Mouse (Mus musculus) forebrain, embryonic 15.5 days (tissue): Measurements from ENCODE around the gene Borcs8. TPM values are rescaled to one million over a fixed set of nuclear protein-coding genes. Genes with fewer than 3 reads are reported as not detected.

ENCODE experiments used
- ATAC-seq: fragments of 200-750 bp; cut with Nextera tagmentation; replicated peaks from 2 replicates; pipeline ENCODE4 v1.8.0; 2017; ENCODE audit warnings: mild to moderate bottlenecking, moderate TSS enrichment, moderate library complexity
- H3K27ac ChIP-seq: fragments of 300-500 bp; sonication (generic); replicated peaks from 2 replicates; pipeline ENCODE4 v1.5.1; 2015; ENCODE audit warnings: mild to moderate bottlenecking, inconsistent platforms
- H3K27me3 ChIP-seq: fragments of 300-500 bp; sonication (generic); 2 replicates; pipeline ENCODE4 v1.6.1; 2015; ENCODE audit warnings: inconsistent platforms
- H3K36me3 ChIP-seq: fragments of 300-500 bp; sonication (generic); 2 replicates; pipeline ENCODE4 v1.6.1; 2015; ENCODE audit warnings: mild to moderate bottlenecking, inconsistent platforms
- H3K4me1 ChIP-seq: fragments of 300-500 bp; sonication (generic); 2 replicates; pipeline ENCODE4 v1.6.1; 2015; ENCODE audit warnings: inconsistent platforms
- H3K4me2 ChIP-seq: fragments of 300-500 bp; sonication (generic); replicated peaks from 2 replicates; pipeline ENCODE4 v1.6.1; 2015; ENCODE audit warnings: mild to moderate bottlenecking, inconsistent platforms
- H3K4me3 ChIP-seq: fragments of 300-500 bp; sonication (generic); 2 replicates; pipeline ENCODE4 v1.5.1; 2015; ENCODE audit warnings: mild to moderate bottlenecking, inconsistent platforms
- H3K9ac ChIP-seq: fragments of 300-500 bp; sonication (generic); replicated peaks from 2 replicates; pipeline ENCODE4 v1.6.1; 2015; ENCODE audit warnings: mild to moderate bottlenecking, inconsistent platforms
- H3K9me3 ChIP-seq: fragments of 300-500 bp; sonication (generic); 2 replicates; pipeline ENCODE4 v1.6.1; 2016; ENCODE audit warnings: inconsistent platforms
- WGBS: fragments of 180-500 bp; shearing (Covaris S2); methylation state at CpG from one replicate; pipeline ENCODE4 v1.1.7; 2015; ENCODE audit warnings: mixed read lengths; 5-methylcytosine and 5-hydroxymethylcytosine counted together
- polyA plus RNA-seq: library from polyadenylated mRNA; unstranded; fragments of >200 nt; fragmentation: Nextera tagmentation; extraction: Ambion mirVana; gene quantifications from 2 replicates; pipeline ENCODE4 v1.2.1, GENCODE M21; 2015

Borcs8 gene
- polyA plus RNA-seq, 1 experiment from 2014 or later = 48.4 TPM

DNA sequence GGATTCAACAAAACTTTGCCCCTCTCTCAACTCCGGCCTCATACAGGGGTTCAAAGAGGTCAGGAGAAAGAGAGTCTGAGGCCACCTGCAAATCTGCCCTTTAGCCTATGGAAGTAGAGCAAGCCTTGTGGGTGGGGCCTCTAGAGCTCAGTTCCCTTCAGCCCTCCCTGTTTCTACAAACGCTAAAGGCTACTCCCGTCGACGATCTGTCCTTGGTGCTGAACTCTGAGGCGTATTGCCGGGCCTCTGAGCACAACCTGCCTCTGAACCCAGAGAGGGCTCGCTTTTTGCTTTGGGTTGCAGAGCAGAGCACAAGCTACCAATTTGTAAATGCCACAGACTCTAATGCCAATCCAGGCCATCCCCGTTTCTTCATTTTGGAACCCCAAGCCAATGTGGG, 21.7 kb upstream of the Borcs8 start:
- Histone ChIP-seq H3K9ac (peak overlapping the region; percentile 90; the same call in 1 of the 2 replicates), H3K27me3 (peaks cover 3% of the 10 kb centered on the region; the same call in 1 of the 2 replicates), H3K4me1 (peaks cover 41% of the 10 kb centered on the region), H3K27ac (no peak overlapping the region), H3K4me3 (peak overlapping the region; percentile 70), H3K9me3 (no peaks in the 10 kb centered on the region), H3K36me3 (peaks cover 40% of the 10 kb centered on the region), H3K4me2 (peak overlapping the region; percentile 70)
- no peak for ATAC-seq
- WGBS = 12% methylated on average over 9 of the region's 9 CpGs

- Histone ChIP-seq H3K27me3 (peaks cover 3% of the 10 kb centered on the region; the same call in 1 of the 2 replicates), H3K4me3 (peak overlapping the region; percentile 70), H3K36me3 (peaks cover 26% of the 10 kb centered on the region), H3K4me1 (peaks cover 33% of the 10 kb centered on the region), H3K9me3 (no peaks in the 10 kb centered on the region), H3K27ac (peak overlapping the region; percentile 99), H3K4me2 (peak overlapping the region; percentile 70), H3K9ac (peak overlapping the region; percentile 90)
- ATAC-seq = peak; percentile 92
- WGBS = 3% methylated on average over 17 of the region's 17 CpGs
Measured at GRCm38 (mm10) chr8:70118726-70119700, 20.3 kb upstream of the Borcs8 start.

GRCm38 (mm10) chr8:70120667-70121066, 18.6 kb upstream of the Borcs8 start, which contains the start of gene Ncan:
Ncan (minus strand) TSS chr8:70120873.
- H3K4me3 ChIP-seq = peak within 1 kb of the TSS; percentile 70
- WGBS = 1% methylated on average over 19 of the region's 19 CpGs
- H3K4me2 ChIP-seq = peak within 1 kb of the TSS; percentile 70
- H3K27me3 ChIP-seq = peaks cover 3% of the 10 kb centered on the region; the same call in 1 of the 2 replicates
- peak within 1 kb of the TSS; percentile 99 for H3K27ac ChIP-seq
- H3K9me3 ChIP-seq = no peaks in the 10 kb centered on the region
- peak; percentile 68 for ATAC-seq
- H3K9ac ChIP-seq = peak within 1 kb of the TSS; percentile 90
- H3K36me3 ChIP-seq = peaks cover 10% of the 10 kb centered on the region
- peaks cover 27% of the 10 kb centered on the region for H3K4me1 ChIP-seq

DNA sequence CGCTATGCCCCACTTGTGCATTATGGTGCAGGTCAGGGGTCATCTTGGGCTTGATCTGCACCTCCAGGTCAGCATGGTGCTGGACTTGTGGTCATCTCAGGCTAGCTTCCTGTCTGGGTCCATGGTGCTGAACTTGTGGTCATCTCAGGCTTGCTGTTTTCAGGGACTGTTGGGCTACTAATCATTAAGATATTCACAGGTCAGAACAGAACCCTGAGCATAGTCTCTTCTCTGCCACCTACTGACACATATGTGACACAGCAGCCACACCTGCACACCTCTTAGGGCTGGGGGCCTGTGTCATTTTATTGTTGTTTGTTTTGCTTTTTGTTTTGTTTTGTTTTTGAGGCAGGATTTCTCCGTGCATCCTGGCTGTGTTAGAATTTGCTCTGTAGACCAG, 16.4 kb upstream of the Borcs8 start:
- H3K4me2 ChIP-seq = no peak overlapping the region
- WGBS = 62% methylated on average over 2 of the region's 2 CpGs
- H3K27ac ChIP-seq = no peak overlapping the region
- no peak for ATAC-seq
- H3K9ac ChIP-seq = no peak overlapping the region
- H3K4me3 ChIP-seq = no peak overlapping the region
- no peaks in the 10 kb centered on the region for H3K9me3 ChIP-seq
- peaks cover 11% of the 10 kb centered on the region for H3K4me1 ChIP-seq
- peaks cover 3% of the 10 kb centered on the region; the same call in 1 of the 2 replicates for H3K27me3 ChIP-seq
- H3K36me3 ChIP-seq = no peaks in the 10 kb centered on the region

GRCm38 (mm10) chr8:70124992-70125391, 14.3 kb upstream of the Borcs8 start:
- 66% methylated on average over 8 of the region's 8 CpGs for WGBS
- no peak overlapping the region for H3K27ac ChIP-seq

DNA sequence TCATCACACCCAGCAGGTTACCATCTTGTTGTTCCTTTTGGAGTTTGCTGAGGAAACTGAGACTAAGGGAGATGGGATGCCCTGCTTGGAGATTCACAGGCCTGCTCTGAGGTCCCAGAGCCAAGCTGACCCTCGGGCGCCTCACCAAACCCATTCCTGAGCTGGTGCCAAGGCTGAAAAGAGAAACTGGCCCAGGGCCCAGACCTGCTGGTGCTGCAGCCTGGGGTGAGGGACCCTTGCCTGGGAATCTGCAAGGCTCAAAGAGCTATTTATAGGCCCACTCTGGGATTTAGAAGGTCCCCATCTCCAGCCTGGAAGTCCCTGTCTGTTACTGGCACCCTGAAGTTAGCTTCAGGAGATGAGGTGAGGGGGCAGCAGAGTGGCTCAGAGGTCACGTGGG, 10.9 kb upstream of the Borcs8 start:
- Histone ChIP-seq H3K4me3 (no peak overlapping the region), H3K9me3 (no peaks in the 10 kb centered on the region), H3K4me2 (no peak overlapping the region), H3K27me3 (peaks cover 3% of the 10 kb centered on the region; the same call in 1 of the 2 replicates), H3K27ac (peak overlapping the region; percentile 74), H3K36me3 (peaks cover 9% of the 10 kb centered on the region; the same call in 1 of the 2 replicates), H3K9ac (no peak overlapping the region; the same call in 1 of the 2 replicates), H3K4me1 (peaks cover 34% of the 10 kb centered on the region)
- WGBS = 40% methylated on average over 3 of the region's 3 CpGs
- ATAC-seq = no peak; the same call in 1 of the 2 replicates

More at GRCm38 (mm10) chr8:70124992-70125391, 14.3 kb upstream of the Borcs8 start:
- Histone ChIP-seq H3K36me3 (no peaks in the 10 kb centered on the region), H3K4me3 (no peak overlapping the region), H3K9ac (no peak overlapping the region), H3K9me3 (no peaks in the 10 kb centered on the region), H3K4me1 (peaks cover 19% of the 10 kb centered on the region), H3K27me3 (peaks cover 3% of the 10 kb centered on the region; the same call in 1 of the 2 replicates), H3K4me2 (no peak overlapping the region)
- no peak for ATAC-seq

GRCm38 (mm10) chr8:70129309-70129952, 9.9 kb upstream of the Borcs8 start:
- Histone ChIP-seq H3K9ac (no peak overlapping the region), H3K4me1 (peaks cover 34% of the 10 kb centered on the region), H3K9me3 (no peaks in the 10 kb centered on the region), H3K27ac (peak overlapping the region; percentile 74), H3K4me2 (no peak overlapping the region), H3K4me3 (no peak overlapping the region), H3K36me3 (peaks cover 13% of the 10 kb centered on the region; the same call in 1 of the 2 replicates), H3K27me3 (peaks cover 3% of the 10 kb centered on the region; the same call in 1 of the 2 replicates)
- 48% methylated on average over 9 of the region's 9 CpGs for WGBS
- ATAC-seq = peak; percentile 59

DNA sequence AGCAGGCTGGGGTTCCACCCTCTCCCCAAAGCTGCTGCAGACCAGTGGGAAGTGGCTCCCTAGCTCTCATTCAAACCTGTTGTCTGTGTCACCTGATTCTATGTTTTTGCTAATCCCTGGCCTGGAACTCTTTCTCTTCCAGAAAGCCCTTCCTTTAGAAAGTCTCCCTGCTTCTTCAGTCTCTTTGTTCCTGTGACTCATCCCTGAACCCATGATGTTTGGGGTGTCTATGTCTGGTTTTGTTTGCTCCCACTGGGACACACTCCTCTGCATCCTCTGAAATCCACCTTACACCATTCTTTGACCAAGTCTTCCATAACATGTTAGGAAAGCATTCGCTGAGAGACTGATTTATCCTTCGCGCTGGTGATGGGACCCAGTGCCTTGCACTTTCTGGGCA, 9.2 kb upstream of the Borcs8 start:
- ATAC-seq = no peak
- WGBS = 85% methylated on average over 3 of the region's 3 CpGs

DNA sequence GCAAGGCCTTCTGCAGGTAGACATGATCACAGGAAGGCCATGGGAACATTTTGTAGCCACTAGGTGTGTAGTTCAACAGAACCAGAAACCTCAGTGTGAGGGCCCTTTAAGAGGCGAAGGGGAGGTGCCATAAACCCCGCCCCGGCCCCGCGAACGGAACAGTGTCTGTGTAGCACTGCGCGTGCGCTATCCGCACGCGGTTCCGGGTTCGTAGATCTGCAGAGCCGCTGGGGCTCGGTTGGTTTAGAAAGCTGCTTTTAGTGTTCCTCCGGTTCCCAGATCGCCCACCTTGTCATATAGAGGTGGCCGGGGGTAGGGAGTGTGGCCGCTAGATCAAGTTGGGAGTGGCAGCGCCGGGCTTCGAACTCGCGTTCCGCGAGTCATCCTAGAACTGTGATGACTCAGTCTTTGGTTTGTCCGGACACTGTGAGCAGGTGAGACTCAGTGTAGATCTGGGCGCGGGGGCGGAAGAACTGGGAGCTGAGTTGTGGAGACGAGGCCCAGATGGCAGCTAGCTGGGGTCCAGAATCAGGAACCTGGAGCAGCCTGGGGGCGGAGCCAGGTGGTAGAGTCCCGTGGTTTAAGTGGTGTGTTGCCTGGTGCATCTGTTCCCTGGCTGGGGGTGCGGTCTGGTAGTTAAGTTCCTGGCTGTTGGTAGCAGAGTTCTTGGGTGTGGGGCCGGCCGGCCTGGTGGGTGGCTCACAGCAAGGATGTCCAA, 8.0 kb upstream of the Borcs8 start, which contains the start of gene Nr2c2ap:
TSS of gene Nr2c2ap (plus strand) at position 168 of the 718 bp plus-strand sequence.
- H3K4me2 ChIP-seq = peak within 1 kb of the TSS; percentile 65
- peak within 1 kb of the TSS; percentile 62 for H3K9ac ChIP-seq
- peak within 1 kb of the TSS; percentile 74 for H3K27ac ChIP-seq
- WGBS = 1% methylated on average over 37 of the region's 37 CpGs
- ATAC-seq = peak; percentile 88
- H3K4me1 ChIP-seq = peaks cover 34% of the 10 kb centered on the region
- no peaks in the 10 kb centered on the region for H3K9me3 ChIP-seq
- no peaks in the 10 kb centered on the region for H3K27me3 ChIP-seq
- H3K36me3 ChIP-seq = peaks cover 20% of the 10 kb centered on the region
- H3K4me3 ChIP-seq = peak within 1 kb of the TSS; percentile 74

More for the DNA sequence above, 9.2 kb upstream of the Borcs8 start:
- no peak overlapping the region for H3K9ac ChIP-seq
- peaks cover 34% of the 10 kb centered on the region for H3K4me1 ChIP-seq
- no peak overlapping the region for H3K4me2 ChIP-seq
- H3K9me3 ChIP-seq = no peaks in the 10 kb centered on the region
- H3K36me3 ChIP-seq = peaks cover 19% of the 10 kb centered on the region
- peak overlapping the region; percentile 74 for H3K27ac ChIP-seq
- H3K4me3 ChIP-seq = no peak overlapping the region
- H3K27me3 ChIP-seq = peaks cover under 1% of the 10 kb centered on the region; the same call in 1 of the 2 replicates

DNA sequence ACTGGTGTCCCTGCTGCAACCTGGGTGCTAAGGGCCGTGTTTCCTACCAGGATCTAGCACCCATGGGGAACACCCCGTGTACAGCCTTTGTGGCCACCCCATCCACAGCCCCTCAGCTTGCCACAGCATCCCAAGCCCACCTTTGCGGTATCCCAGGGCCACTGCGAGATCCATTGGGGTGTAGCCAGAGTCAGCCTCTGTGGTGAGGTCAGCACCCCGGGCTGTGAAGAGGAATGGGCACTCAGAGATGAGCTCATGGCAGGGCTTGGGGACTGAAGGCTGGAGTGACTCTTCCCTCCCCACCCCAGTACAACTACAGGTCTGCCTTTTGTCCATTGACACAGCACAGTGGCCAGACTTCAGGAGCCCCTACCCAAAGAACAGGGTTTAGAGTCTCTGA, 5.2 kb upstream of the Borcs8 start:
- H3K4me2 ChIP-seq = no peak overlapping the region
- no peak for ATAC-seq
- 88% methylated on average over 5 of the region's 5 CpGs for WGBS
- peaks cover 39% of the 10 kb centered on the region for H3K4me1 ChIP-seq
- no peak overlapping the region for H3K4me3 ChIP-seq
- no peaks in the 10 kb centered on the region for H3K27me3 ChIP-seq
- H3K36me3 ChIP-seq = peaks cover 20% of the 10 kb centered on the region
- H3K27ac ChIP-seq = no peak overlapping the region
- no peaks in the 10 kb centered on the region for H3K9me3 ChIP-seq
- H3K9ac ChIP-seq = no peak overlapping the region

GRCm38 (mm10) chr8:70134931-70135330, 4.4 kb upstream of the Borcs8 start:
- Histone ChIP-seq H3K4me1 (peaks cover 31% of the 10 kb centered on the region), H3K27me3 (no peaks in the 10 kb centered on the region), H3K4me2 (no peak overlapping the region), H3K27ac (no peak overlapping the region), H3K9ac (no peak overlapping the region), H3K36me3 (peaks cover 20% of the 10 kb centered on the region), H3K4me3 (no peak overlapping the region), H3K9me3 (no peaks in the 10 kb centered on the region)
- ATAC-seq = no peak
- 91% methylated on average over 9 of the region's 9 CpGs for WGBS
